9 mouse cellular contexts compared by ENCODE assay signal in the genomic region with DNA sequence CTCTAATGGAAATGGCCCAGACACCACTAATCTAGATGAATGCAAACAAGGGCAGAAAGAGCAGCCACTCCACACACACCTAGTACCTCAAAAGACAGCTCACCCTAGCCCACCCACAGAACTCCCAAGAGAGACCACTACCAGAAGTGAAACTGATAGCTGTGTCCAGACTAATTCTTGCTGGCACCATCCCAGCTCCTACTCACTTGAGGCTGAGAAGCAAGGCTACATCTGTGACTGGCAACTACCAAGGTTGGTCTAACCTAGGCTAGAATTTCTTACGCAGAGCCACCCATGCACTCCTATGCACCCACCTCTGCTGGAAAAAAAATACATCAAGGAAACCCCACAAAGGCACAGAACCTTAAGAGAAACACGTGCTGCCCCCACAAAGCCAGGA. TPM values are rescaled to one million over a fixed set of nuclear protein-coding genes. Genes with fewer than 3 reads are reported as not detected.
DNase-seq lines count a peak whose midpoint lies in the region; ATAC-seq lines count a peak whose summit lies in the region.
"Had no signal": no experiment of that assay in that cellular context is flagged by ENCODE, and none has a peak within 500 bp of the region (broad histone marks: within the 10 kb centered on the region; RNA-seq: fewer than 3 reads in every experiment).

No protein-coding gene starts in this region.

- peaks cover 29% of the 10 kb centered on the region for H3K36me3 ChIP-seq in heart, embryonic 15.5 days
- H3K36me3 ChIP-seq in hindbrain, embryonic 10.5 days: peaks cover 57% of the 10 kb centered on the region
- H3K36me3 ChIP-seq in midbrain, embryonic 14.5 days (ENCODE audit: control insufficient read depth, insufficient read depth, low read length): peaks cover 39% of the 10 kb centered on the region

- H3K9me3 ChIP-seq in heart, embryonic 15.5 days (replicated peaks): no peaks in the 10 kb centered on the region
- no peaks in the 10 kb centered on the region for H3K9me3 ChIP-seq in hindbrain, embryonic 10.5 days
- H3K9me3 ChIP-seq in midbrain, embryonic 14.5 days (ENCODE audit: control insufficient read depth, low read length): no peaks in the 10 kb centered on the region

- H3K9ac ChIP-seq in heart, embryonic 15.5 days: no peak overlapping the region
- peak overlapping the region; percentile 97; the same call in 1 of the 2 replicates for H3K9ac ChIP-seq in midbrain, embryonic 14.5 days (replicated peaks; ENCODE audit: low read length)

- no peak for DNase-seq in heart, postnatal 25 days (ENCODE audit: low spot score)
- DNase-seq in adipocyte (ENCODE audit: low spot score): peak; percentile 19
- no peak for DNase-seq in hindbrain, embryonic 10.5 days (ENCODE audit: low spot score)
- DNase-seq in midbrain, embryonic 14.5 days: peak; percentile 41
- DNase-seq in embryo, embryonic 9.5 days (ENCODE audit: extremely low spot score): no peak
- no peak for DNase-seq in layer of hippocampus, postnatal 14 days (ENCODE audit: low spot score in 2 of 2)
- no peak for DNase-seq in heart, postnatal 10 days

- peak overlapping the region; percentile 99 for H3K27ac ChIP-seq in heart, embryonic 15.5 days
- peak overlapping the region; percentile 100 for H3K27ac ChIP-seq in hindbrain, embryonic 10.5 days
- H3K27ac ChIP-seq in midbrain, embryonic 14.5 days (replicated peaks; ENCODE audit: low read depth, low read length): peak overlapping the region; percentile 97

- ATAC-seq in heart, embryonic 15.5 days (replicated peaks; ENCODE audit: insufficient number of reproducible peaks, insufficient read depth, low FRiP score, low read depth): no peak
- no peak for ATAC-seq in midbrain, embryonic 14.5 days (ENCODE audit: low FRiP score, low TSS enrichment)
- ATAC-seq: CD4-positive, CD25-positive, alpha-beta regulatory T cell, adult 4 months had no signal

- peaks cover 25% of the 10 kb centered on the region for H3K4me1 ChIP-seq in heart, embryonic 15.5 days (replicated peaks)
- H3K4me1 ChIP-seq in hindbrain, embryonic 10.5 days (replicated peaks): peaks cover 35% of the 10 kb centered on the region
- peaks cover 21% of the 10 kb centered on the region for H3K4me1 ChIP-seq in midbrain, embryonic 14.5 days (ENCODE audit: control insufficient read depth, insufficient read depth, low read length)

- intact Hi-C loops in heart, postnatal 25 days (cut with DNase I): loop anchor here (10.0 kb wide), 1 partner anchor 184 kb away; a partner anchor contains a TSS
- intact Hi-C loops in heart, postnatal 10 days (cut with DNase I): no loop called here

- WGBS in heart, embryonic 15.5 days: 79% methylated on average over 2 of the region's 2 CpGs
- 90% methylated on average over 2 of the region's 2 CpGs for WGBS in hindbrain, embryonic 10.5 days
- WGBS in midbrain, embryonic 14.5 days: 65% methylated on average over 2 of the region's 2 CpGs

- H3K4me3 ChIP-seq in heart, embryonic 15.5 days: no peak overlapping the region
- peak overlapping the region; percentile 99 for H3K4me3 ChIP-seq in hindbrain, embryonic 10.5 days
- peak overlapping the region; percentile 90 for H3K4me3 ChIP-seq in midbrain, embryonic 14.5 days (replicated peaks; ENCODE audit: low read depth, low read length)

- H3K27me3 ChIP-seq in heart, embryonic 15.5 days: no peaks in the 10 kb centered on the region
- no peaks in the 10 kb centered on the region for H3K27me3 ChIP-seq in hindbrain, embryonic 10.5 days (ENCODE audit: insufficient read depth, poor library complexity, severe bottlenecking)
- no peaks in the 10 kb centered on the region for H3K27me3 ChIP-seq in midbrain, embryonic 14.5 days (ENCODE audit: control insufficient read depth, insufficient read depth, low read length)

- peak overlapping the region; percentile 94; the same call in 1 of the 2 replicates for H3K4me2 ChIP-seq in heart, embryonic 15.5 days
- peak overlapping the region; percentile 87 for H3K4me2 ChIP-seq in midbrain, embryonic 14.5 days (ENCODE audit: low read length)

RNA-seq across cellular contexts. Expression of a gene that starts 12.5 kb away (rescaled TPM):
- 87.9 and 109 TPM in 2 replicates for polyA plus RNA-seq in heart, embryonic 15.5 days (2015; fragmentation: Nextera tagmentation; extraction: Ambion mirVana)
- 100 to 1,000 TPM; 159 to 181 TPM for total RNA-seq in heart, postnatal 25 days (2021)
- polyA plus RNA-seq in hindbrain, embryonic 10.5 days (2016; fragmentation: Nextera tagmentation; extraction: Ambion mirVana): 71.2 and 95.2 TPM in 2 replicates
- polyA plus RNA-seq in midbrain, embryonic 14.5 days (2014; fragmentation: Nextera tagmentation; extraction: Ambion mirVana): 72.3 and 76.7 TPM in 2 replicates
- 10 to 100 TPM; 95.4 to 99.6 TPM for total RNA-seq in layer of hippocampus, postnatal 14 days (2021)
- 100 to 1,000 TPM; 171 to 185 TPM for total RNA-seq in heart, postnatal 10 days (2021)

RNA-seq across cellular contexts. Expression of a gene that starts 22.5 kb away (rescaled TPM):
- polyA plus RNA-seq in heart, embryonic 15.5 days (2015; fragmentation: Nextera tagmentation; extraction: Ambion mirVana): 17.4 and 19.0 TPM in 2 replicates
- total RNA-seq in heart, postnatal 25 days (2021): 10 to 100 TPM; 10.5 to 13.6 TPM
- polyA plus RNA-seq in hindbrain, embryonic 10.5 days (2016; fragmentation: Nextera tagmentation; extraction: Ambion mirVana): 26.9 and 27.7 TPM in 2 replicates
- 9.1 and 10.6 TPM in 2 replicates for polyA plus RNA-seq in midbrain, embryonic 14.5 days (2014; fragmentation: Nextera tagmentation; extraction: Ambion mirVana)
- total RNA-seq in layer of hippocampus, postnatal 14 days (2021): 10 to 100 TPM; 13.8 to 15.8 TPM
- 10 to 100 TPM in 1 of 2 experiments, 1 to 10 TPM in 1; 9.7 to 10.8 TPM for total RNA-seq in heart, postnatal 10 days (2021)

RNA-seq across cellular contexts. Expression of a gene that starts 22.6 kb away (rescaled TPM):
- polyA plus RNA-seq in heart, embryonic 15.5 days (2015; fragmentation: Nextera tagmentation; extraction: Ambion mirVana): 10.2 TPM in 2 replicates
- 1 to 10 TPM; 4.0 to 4.6 TPM for total RNA-seq in heart, postnatal 25 days (2021)
- 17.3 and 19.3 TPM in 2 replicates for polyA plus RNA-seq in hindbrain, embryonic 10.5 days (2016; fragmentation: Nextera tagmentation; extraction: Ambion mirVana)
- polyA plus RNA-seq in midbrain, embryonic 14.5 days (2014; fragmentation: Nextera tagmentation; extraction: Ambion mirVana): 11.7 and 16.8 TPM in 2 replicates
- total RNA-seq in layer of hippocampus, postnatal 14 days (2021): 10 to 100 TPM; 15.0 to 17.8 TPM
- total RNA-seq in heart, postnatal 10 days (2021): 1 to 10 TPM; 6.7 to 7.4 TPM

Comparison
In these comparisons a context has a peak if more than half of its experiments do, and no peak if none do; other contexts are left out.
1. DNase-seq: peak in adipocyte (single experiment) and midbrain, embryonic 14.5 days (single experiment); none in heart, postnatal 25 days (single experiment), hindbrain, embryonic 10.5 days (single experiment), embryo, embryonic 9.5 days (single experiment), layer of hippocampus, postnatal 14 days (0 of 2) and heart, postnatal 10 days (0 of 2).
2. Peak in every context shown above with its lines, with median percentiles within 50 percentile points of each other: H3K27ac ChIP-seq.